Mouse (Mus musculus) C2C12 (cell line): Measurements from ENCODE around the gene Gria2.

Experiments
- CEBPB ChIP-seq: IDR thresholded peaks from one replicate; pipeline ENCODE4 v1.6.1; 2011; ENCODE audit warnings: low read depth, mild to moderate bottlenecking, control low read depth, moderate library complexity
- CTCF ChIP-seq: IDR thresholded peaks from one replicate; pipeline ENCODE4 v1.5.1; 2011; ENCODE audit not compliant: control insufficient read depth, insufficient read depth, insufficient read length
- FOSL1 ChIP-seq: IDR thresholded peaks from one replicate; pipeline ENCODE4 v1.8.0; 2011; ENCODE audit warnings: mild to moderate bottlenecking, low read length; ENCODE audit not compliant: poor library complexity, insufficient read depth, severe bottlenecking
- MAX ChIP-seq: IDR thresholded peaks from one replicate; pipeline ENCODE4 v1.6.1; 2011; ENCODE audit warnings: mild to moderate bottlenecking, control low read depth
- MYOG ChIP-seq: IDR thresholded peaks from one replicate; pipeline ENCODE4 v1.6.1; 2011; ENCODE audit not compliant: control insufficient read depth, insufficient read length; ENCODE audit errors: extremely low read depth

DNA sequence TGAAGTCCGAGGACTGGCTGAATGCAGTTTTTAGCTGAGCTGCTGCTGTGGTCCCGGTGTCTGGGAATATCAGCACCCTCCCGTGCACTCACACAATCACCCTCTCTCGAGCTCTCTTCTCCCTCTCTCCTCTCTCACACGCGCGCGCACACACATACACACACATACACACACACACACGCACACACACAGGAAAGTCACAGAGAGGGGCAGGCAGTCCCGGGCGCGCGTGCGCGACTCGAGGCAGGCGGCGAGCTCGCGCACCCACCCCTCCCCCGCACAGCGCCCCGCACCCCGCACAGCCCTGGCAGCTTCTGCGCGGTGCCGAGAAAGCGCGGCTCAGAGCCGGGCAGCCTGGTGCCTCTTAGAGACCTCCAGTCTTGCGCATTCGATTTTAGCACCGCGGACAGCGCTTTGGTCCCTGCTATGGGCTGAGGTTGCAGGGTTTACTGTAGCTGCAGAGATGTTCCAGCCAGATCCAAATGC is at the start of gene Gria2:
- TF ChIP-seq CTCF (no peak), MAX (no peak), MYOG (no peak), FOSL1 (no peak), CEBPB (no peak)
